Mouse (Mus musculus) MEL (cell line): ENCODE measurements around the gene Brinp3.

Source experiments
- MXI1 ChIP-seq: IDR thresholded peaks from 2 replicates; pipeline ENCODE4 v1.6.1; 2011; ENCODE audit warnings: mild to moderate bottlenecking, low read depth, low read length, improper control_type of control experiment
- UBTF ChIP-seq: IDR thresholded peaks from 2 replicates; pipeline ENCODE4 v1.6.1; 2012; ENCODE audit warnings: low read depth, mild to moderate bottlenecking, inconsistent platforms, low read length, improper control_type of control experiment, moderate library complexity, borderline replicate concordance; ENCODE audit not compliant: insufficient read depth

DNA sequence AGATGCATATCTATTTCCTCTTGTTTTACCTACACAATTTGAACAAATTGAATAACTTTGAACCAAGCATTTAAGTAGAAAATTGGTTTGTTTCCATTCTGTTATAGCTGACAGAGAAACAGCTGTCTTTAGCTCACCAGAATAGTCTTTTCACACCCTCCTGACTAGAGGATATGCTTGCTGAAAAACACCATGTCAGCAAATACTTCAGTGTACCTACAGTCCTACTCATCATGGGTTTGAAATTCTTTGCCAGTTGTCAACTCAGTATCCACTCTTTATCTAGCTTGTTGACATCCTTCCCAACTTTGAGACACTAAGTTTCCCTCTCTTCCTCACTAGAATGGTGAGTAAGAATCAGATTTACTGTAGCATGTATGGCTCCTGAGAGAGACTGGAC lies 62.4 kb downstream of the Brinp3 start:
- TF ChIP-seq MXI1 (no peak), UBTF (no peak)
